Mouse (Mus musculus) G1E (cell line): ENCODE data around the gene Sbno2.

Source experiments
- CTCF ChIP-seq: IDR thresholded peaks from 2 replicates; pipeline ENCODE4 v1.5.1; 2012; ENCODE audit warnings: low read depth, low read length, inconsistent platforms, mixed read lengths
- GATA1 ChIP-seq: IDR thresholded peaks from 2 replicates; pipeline ENCODE4 v1.6.1; 2012; ENCODE audit warnings: borderline replicate concordance, low read length, inconsistent platforms, mixed read lengths
- TAL1 ChIP-seq: conservative IDR thresholded peaks from 2 replicates; pipeline ENCODE4 v1.6.1; 2012; ENCODE audit warnings: low read depth, low read length, inconsistent platforms, mixed read lengths

DNA sequence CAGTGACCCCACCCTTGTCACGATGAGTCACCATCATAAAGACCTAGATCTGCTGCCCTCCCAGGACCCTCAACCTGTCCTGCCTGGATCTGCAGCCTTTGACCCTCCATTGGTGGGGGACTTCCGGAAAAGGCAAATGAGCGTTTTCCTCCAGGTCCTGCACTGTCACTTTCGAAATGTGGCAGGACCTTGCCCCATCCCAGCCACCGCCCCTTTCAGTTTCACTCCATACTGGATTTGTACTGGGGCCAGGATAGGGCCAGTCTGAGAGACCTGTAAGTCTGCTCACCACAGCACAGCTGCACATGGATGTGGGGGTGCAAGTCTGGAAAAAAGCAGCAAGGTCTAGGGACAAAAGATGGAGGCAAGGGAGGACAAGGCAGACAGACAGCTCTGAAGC lies 6.7 kb downstream of the Sbno2 start:
- TF ChIP-seq GATA1 (no peak), CTCF (no peak), TAL1 (no peak)
